Mouse (Mus musculus) forebrain, embryonic 13.5 days (tissue): Measurements from ENCODE around the gene Olfr212. TPM values are rescaled to one million over a fixed set of nuclear protein-coding genes. Genes with fewer than 3 reads are reported as not detected.
A peak's percentile ranks its signal among the peaks of the same experiment; 100 is the strongest.
"Not testable (repeated sequence)": the region's sequence is repeated elsewhere in the genome, so short reads cannot be mapped to it uniquely, and the experiment has no call there.

Experiments
- ATAC-seq: fragments of 200-750 bp; cut with Nextera tagmentation; 2 replicates; pipeline ENCODE4 v1.8.0; 2017
- H3K27ac ChIP-seq: fragments of 300-500 bp; sonication (generic); 2 replicates; pipeline ENCODE4 v1.5.1; 2015; ENCODE audit warnings: inconsistent platforms, mild to moderate bottlenecking, moderate library complexity
- H3K27me3 ChIP-seq: fragments of 300-500 bp; sonication (generic); 2 replicates; pipeline ENCODE4 v1.6.1; 2015; ENCODE audit warnings: mild to moderate bottlenecking, inconsistent platforms
- H3K36me3 ChIP-seq: fragments of 300-500 bp; sonication (generic); 2 replicates; pipeline ENCODE4 v1.6.1; 2015; ENCODE audit warnings: mild to moderate bottlenecking, inconsistent platforms; ENCODE audit not compliant: poor library complexity, severe bottlenecking
- H3K4me1 ChIP-seq: fragments of 300-500 bp; sonication (generic); 2 replicates; pipeline ENCODE4 v1.6.1; 2015; ENCODE audit warnings: inconsistent platforms
- H3K4me2 ChIP-seq: fragments of 300-500 bp; sonication (generic); 2 replicates; pipeline ENCODE4 v1.6.1; 2015; ENCODE audit warnings: inconsistent platforms, mild to moderate bottlenecking, moderate library complexity
- H3K4me3 ChIP-seq: fragments of 300-500 bp; sonication (generic); 2 replicates; pipeline ENCODE4 v1.5.1; 2015; ENCODE audit warnings: mild to moderate bottlenecking, inconsistent platforms
- H3K9ac ChIP-seq: fragments of 300-500 bp; sonication (generic); 2 replicates; pipeline ENCODE4 v1.6.1; 2015; ENCODE audit warnings: mild to moderate bottlenecking, inconsistent platforms
- H3K9me3 ChIP-seq: fragments of 300-500 bp; sonication (generic); replicated peaks from 2 replicates; pipeline ENCODE4 v1.6.1; 2016; ENCODE audit warnings: inconsistent platforms
- WGBS: fragments of 180-500 bp; shearing (Covaris S2); methylation state at CpG from one replicate; pipeline ENCODE4 v1.1.7; 2015; 5-methylcytosine and 5-hydroxymethylcytosine counted together
- polyA plus RNA-seq: library from polyadenylated mRNA; unstranded; fragments of >200 nt; fragmentation: Nextera tagmentation; extraction: Ambion mirVana; gene quantifications from 2 replicates; pipeline ENCODE4 v1.2.1, GENCODE M21; 2015

Gene Olfr212
- not detected in 2 replicates for polyA plus RNA-seq

GRCm38 (mm10) chr6:116506302-116507003 is at the start of gene Olfr212:
Olfr212 (plus strand) TSS chr6:116506516.
- not testable (repeated sequence) for H3K4me3 ChIP-seq, ATAC-seq, H3K4me1 ChIP-seq, H3K9ac ChIP-seq, H3K27ac ChIP-seq, H3K4me2 ChIP-seq, H3K36me3 ChIP-seq, H3K27me3 ChIP-seq
- WGBS: 95% methylated on average over 20 of the region's 20 CpGs
- H3K9me3 ChIP-seq: peaks cover 11% of the 10 kb centered on the region

GRCm38 (mm10) chr6:116458728-116459127 is 47.6 kb upstream of the Olfr212 start:
- WGBS: 60% methylated on average over 4 of the region's 4 CpGs
- no peak overlapping the region for H3K9ac ChIP-seq
- no peaks in the 10 kb centered on the region for H3K9me3 ChIP-seq
- no peak for ATAC-seq
- H3K4me3 ChIP-seq: no peak overlapping the region
- no peak overlapping the region for H3K27ac ChIP-seq
- peaks cover 40% of the 10 kb centered on the region for H3K27me3 ChIP-seq
- H3K36me3 ChIP-seq: no peaks in the 10 kb centered on the region
- no peak overlapping the region for H3K4me2 ChIP-seq
- peaks cover 9% of the 10 kb centered on the region for H3K4me1 ChIP-seq

GRCm38 (mm10) chr6:116459232-116459631 is 47.1 kb upstream of the Olfr212 start:
- H3K4me3 ChIP-seq: no peak overlapping the region
- no peak for ATAC-seq
- no peaks in the 10 kb centered on the region for H3K9me3 ChIP-seq
- peaks cover 9% of the 10 kb centered on the region for H3K4me1 ChIP-seq
- H3K36me3 ChIP-seq: no peaks in the 10 kb centered on the region
- 77% methylated on average over 2 of the region's 2 CpGs for WGBS
- peaks cover 40% of the 10 kb centered on the region for H3K27me3 ChIP-seq
- H3K4me2 ChIP-seq: no peak overlapping the region
- H3K9ac ChIP-seq: no peak overlapping the region
- no peak overlapping the region for H3K27ac ChIP-seq

GRCm38 (mm10) chr6:116460544-116461283 is 45.6 kb upstream of the Olfr212 start, which contains the start of gene Alox5:
Alox5 (minus strand) TSS chr6:116461178.
- Histone ChIP-seq H3K27me3 (peaks cover 40% of the 10 kb centered on the region), H3K9ac (peak within 1 kb of the TSS; percentile 52), H3K27ac (no peak within 1 kb of the TSS), H3K4me2 (peak within 1 kb of the TSS; percentile 65), H3K4me3 (peak within 1 kb of the TSS; percentile 35), H3K9me3 (no peaks in the 10 kb centered on the region), H3K36me3 (no peaks in the 10 kb centered on the region), H3K4me1 (peaks cover 9% of the 10 kb centered on the region)
- WGBS: 1% methylated on average over 43 of the region's 43 CpGs
- ATAC-seq: peak; percentile 55; the same call in 1 of the 2 replicates

GRCm38 (mm10) chr6:116468081-116468480 is 38.2 kb upstream of the Olfr212 start:
- no peak for ATAC-seq
- Histone ChIP-seq H3K4me1 (no peaks in the 10 kb centered on the region), H3K4me3 (no peak overlapping the region), H3K4me2 (no peak overlapping the region), H3K27ac (no peak overlapping the region), H3K9me3 (0 out of 2 replicates have a peak, but pooled peaks cover 4% of the 10 kb centered on the region), H3K36me3 (no peaks in the 10 kb centered on the region), H3K27me3 (no peaks in the 10 kb centered on the region), H3K9ac (no peak overlapping the region)
- WGBS: 36% methylated on average over 3 of the region's 3 CpGs

GRCm38 (mm10) chr6:116485081-116485480 is 21.2 kb upstream of the Olfr212 start:
- no peak overlapping the region for H3K9ac ChIP-seq
- H3K4me2 ChIP-seq: no peak overlapping the region
- WGBS: 80% methylated on average over 1 of the region's 1 CpGs
- no peaks in the 10 kb centered on the region for H3K27me3 ChIP-seq
- no peak overlapping the region for H3K27ac ChIP-seq
- no peaks in the 10 kb centered on the region for H3K4me1 ChIP-seq
- H3K4me3 ChIP-seq: no peak overlapping the region
- H3K9me3 ChIP-seq: no peaks in the 10 kb centered on the region
- no peak for ATAC-seq
- H3K36me3 ChIP-seq: no peaks in the 10 kb centered on the region

- Histone ChIP-seq H3K4me3 (no peak overlapping the region), H3K9me3 (no peaks in the 10 kb centered on the region), H3K27me3 (no peaks in the 10 kb centered on the region), H3K9ac (no peak overlapping the region), H3K4me2 (no peak overlapping the region), H3K36me3 (no peaks in the 10 kb centered on the region), H3K4me1 (0 out of 2 replicates have a peak, but pooled peaks cover 3% of the 10 kb centered on the region), H3K27ac (no peak overlapping the region)
- no peak for ATAC-seq
- 57% methylated on average over 1 of the region's 1 CpGs for WGBS
These were observed 19.5 kb upstream of the Olfr212 start for GRCm38 (mm10) chr6:116486833-116487232.

GRCm38 (mm10) chr6:116488791-116489190 is 17.5 kb upstream of the Olfr212 start, which contains the start of gene Olfr211:
Olfr211 (plus strand) TSS chr6:116489091.
- Histone ChIP-seq H3K4me1 (0 out of 2 replicates have a peak, but pooled peaks cover 3% of the 10 kb centered on the region), H3K9ac (no peak within 1 kb of the TSS), H3K9me3 (no peaks in the 10 kb centered on the region), H3K4me3 (no peak within 1 kb of the TSS), H3K4me2 (no peak within 1 kb of the TSS), H3K27ac (no peak within 1 kb of the TSS), H3K27me3 (no peaks in the 10 kb centered on the region), H3K36me3 (no peaks in the 10 kb centered on the region)
- WGBS: 68% methylated on average over 4 of the region's 4 CpGs
- no peak for ATAC-seq

GRCm38 (mm10) chr6:116493742-116494141 is 12.6 kb upstream of the Olfr212 start:
- 91% methylated on average over 5 of the region's 5 CpGs for WGBS
- ATAC-seq: no peak
- Histone ChIP-seq H3K4me2 (no peak overlapping the region), H3K4me1 (0 out of 2 replicates have a peak, but pooled peaks cover 3% of the 10 kb centered on the region), H3K9ac (no peak overlapping the region), H3K4me3 (no peak overlapping the region), H3K36me3 (no peaks in the 10 kb centered on the region), H3K9me3 (no peaks in the 10 kb centered on the region), H3K27me3 (no peaks in the 10 kb centered on the region), H3K27ac (no peak overlapping the region)

- H3K36me3 ChIP-seq: no peaks in the 10 kb centered on the region
- H3K4me3 ChIP-seq: no peak overlapping the region
- no peak overlapping the region for H3K4me2 ChIP-seq
- ATAC-seq: no peak
- H3K27me3 ChIP-seq: no peaks in the 10 kb centered on the region
- H3K27ac ChIP-seq: no peak overlapping the region
- no peaks in the 10 kb centered on the region for H3K4me1 ChIP-seq
- no peaks in the 10 kb centered on the region for H3K9me3 ChIP-seq
- H3K9ac ChIP-seq: no peak overlapping the region
- WGBS: 97% methylated on average over 1 of the region's 1 CpGs
These were observed 10.4 kb upstream of the Olfr212 start for GRCm38 (mm10) chr6:116495960-116496359.

- H3K4me1 ChIP-seq: no peaks in the 10 kb centered on the region
- no peak overlapping the region for H3K4me3 ChIP-seq
- H3K4me2 ChIP-seq: no peak overlapping the region
- H3K36me3 ChIP-seq: no peaks in the 10 kb centered on the region
- H3K27me3 ChIP-seq: no peaks in the 10 kb centered on the region
- no peak for ATAC-seq
- H3K9me3 ChIP-seq: no peaks in the 10 kb centered on the region
- H3K27ac ChIP-seq: no peak overlapping the region
- no peak overlapping the region for H3K9ac ChIP-seq
These were observed 8.5 kb downstream of the Olfr212 start for GRCm38 (mm10) chr6:116514832-116515231.

GRCm38 (mm10) chr6:116538156-116538555 is 31.8 kb downstream of the Olfr212 start, which contains the start of gene Olfr213:
Olfr213 (plus strand) TSS chr6:116538456.
- H3K27ac ChIP-seq: no peak within 1 kb of the TSS
- no peak within 1 kb of the TSS for H3K9ac ChIP-seq
- H3K9me3 ChIP-seq: no peaks in the 10 kb centered on the region
- H3K4me2 ChIP-seq: no peak within 1 kb of the TSS
- ATAC-seq: no peak
- no peak within 1 kb of the TSS for H3K4me3 ChIP-seq
- 86% methylated on average over 1 of the region's 1 CpGs for WGBS
- no peaks in the 10 kb centered on the region for H3K36me3 ChIP-seq
- H3K4me1 ChIP-seq: no peaks in the 10 kb centered on the region
- H3K27me3 ChIP-seq: no peaks in the 10 kb centered on the region
